Mouse (Mus musculus) gastrocnemius, adult 18-20 months (tissue): ENCODE results near the gene Odf2. TPM values are rescaled to one million over a fixed set of nuclear protein-coding genes. Genes with fewer than 3 reads are reported as not detected.
"Not testable (repeated sequence)": the region's sequence is repeated elsewhere in the genome, so short reads cannot be mapped to it uniquely, and the experiment has no call there.

Experiments
- DNase-seq: peaks from one replicate; pipeline ENCODE4 v3.0.0; 2021; ENCODE audit warnings: low spot score
- total RNA-seq, 2 experiments: library from RNA; stranded (reverse); gene quantifications; 2 replicates each; pipeline ENCODE4 v1.2.3; 2021

Odf2 gene
- total RNA-seq, 2 experiments from 2014 or later = 10.4 to 11.9 TPM

DNA sequence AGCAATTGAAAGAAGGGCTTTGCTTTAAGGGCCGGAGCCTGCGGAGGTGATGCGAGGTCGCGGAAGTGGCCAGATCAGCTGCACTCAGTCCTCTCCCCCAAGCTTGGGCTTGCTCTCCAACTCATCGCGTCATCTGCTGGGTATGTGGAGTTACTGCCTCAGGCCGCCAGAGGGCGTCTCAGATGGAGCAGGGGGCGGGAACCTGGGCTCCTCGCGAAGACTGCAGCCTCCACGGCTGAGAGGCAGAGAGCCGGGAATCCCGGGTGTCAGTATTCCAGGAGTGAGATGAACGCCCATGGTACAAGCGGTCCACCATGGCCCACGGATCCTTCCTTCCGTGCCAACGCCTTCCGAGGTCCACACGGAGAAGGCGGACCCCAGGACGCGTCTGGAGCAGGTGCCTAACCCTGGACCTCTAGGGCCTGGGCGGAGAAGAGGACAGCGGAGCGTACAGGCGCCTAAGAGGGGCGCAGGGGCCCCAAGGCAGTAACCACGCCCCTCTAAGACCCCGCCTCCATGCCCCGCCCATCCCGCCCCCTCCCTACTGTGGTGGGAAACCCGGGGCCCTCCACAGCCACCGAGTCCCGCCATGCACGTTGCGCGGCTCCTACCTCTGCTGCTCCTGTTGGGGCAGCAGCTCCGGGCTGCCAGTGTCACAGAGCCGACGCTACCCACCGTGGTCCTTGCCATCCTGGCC lies 19.9 kb upstream of the Odf2 start, which contains the start of gene Cercam:
TSS of gene Cercam (plus strand) at position 216 of the 697 bp plus-strand sequence.
- DNase-seq = peak; percentile 87

GRCm38 (mm10) chr2:29869646-29870451 lies 19.2 kb upstream of the Odf2 start:
- DNase-seq = peak; percentile 26

DNA sequence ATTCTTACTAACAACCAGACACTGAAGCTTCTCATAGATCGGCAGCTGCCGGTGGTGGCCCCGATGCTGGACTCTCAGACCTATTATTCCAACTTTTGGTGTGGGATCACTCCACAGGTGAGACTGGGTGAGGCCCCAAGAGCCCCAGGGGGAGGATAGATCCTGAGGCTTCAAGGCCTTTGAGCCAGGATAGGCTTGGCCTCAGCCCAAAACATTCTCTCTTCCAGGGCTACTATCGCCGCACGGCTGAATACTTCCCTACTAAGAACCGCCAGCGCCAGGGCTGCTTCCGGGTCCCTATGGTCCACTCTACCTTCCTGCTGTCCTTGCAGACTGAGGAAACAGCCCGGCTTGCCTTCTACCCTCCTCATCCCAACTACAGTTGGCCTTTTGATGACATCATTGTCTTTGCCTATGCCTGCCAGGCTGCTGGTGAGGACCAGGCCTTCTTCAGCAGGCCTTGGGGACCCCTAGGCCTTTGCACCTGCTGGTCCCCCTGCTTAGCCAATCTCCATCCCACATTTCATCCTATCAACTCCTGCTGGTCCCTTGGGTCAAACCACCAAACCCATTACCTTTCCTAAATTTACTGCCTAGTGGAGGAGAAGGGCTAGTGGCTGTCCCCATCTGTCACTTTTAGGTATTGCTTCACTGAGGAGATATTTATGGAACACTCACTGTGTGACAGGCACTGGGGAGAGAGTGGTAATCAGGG lies 16.3 kb upstream of the Odf2 start:
- no peak for DNase-seq

DNA sequence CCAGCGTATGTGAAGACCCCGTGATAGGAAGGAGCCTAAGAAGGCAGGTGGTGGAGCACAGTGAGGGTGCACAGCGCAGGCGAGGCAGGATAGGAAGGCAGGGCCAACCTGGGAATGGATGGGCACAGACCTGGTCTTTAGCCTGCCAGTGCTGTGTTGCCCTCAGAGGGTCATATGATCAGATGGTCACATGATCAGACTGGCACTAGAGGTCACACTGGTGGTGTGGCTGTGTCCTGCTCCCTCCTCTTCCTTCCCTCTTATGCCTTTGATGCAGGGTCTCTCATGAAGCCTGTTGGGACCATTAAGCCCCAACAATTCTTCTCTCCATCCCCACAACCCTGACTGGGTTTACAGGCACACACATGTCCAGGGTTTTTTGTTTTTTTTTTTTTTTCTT lies 15.2 kb upstream of the Odf2 start:
- DNase-seq = no peak

GRCm38 (mm10) chr2:29878061-29878460 lies 11.0 kb upstream of the Odf2 start:
- DNase-seq = no peak

GRCm38 (mm10) chr2:29879191-29879590 lies 9.8 kb upstream of the Odf2 start:
- DNase-seq = no peak

DNA sequence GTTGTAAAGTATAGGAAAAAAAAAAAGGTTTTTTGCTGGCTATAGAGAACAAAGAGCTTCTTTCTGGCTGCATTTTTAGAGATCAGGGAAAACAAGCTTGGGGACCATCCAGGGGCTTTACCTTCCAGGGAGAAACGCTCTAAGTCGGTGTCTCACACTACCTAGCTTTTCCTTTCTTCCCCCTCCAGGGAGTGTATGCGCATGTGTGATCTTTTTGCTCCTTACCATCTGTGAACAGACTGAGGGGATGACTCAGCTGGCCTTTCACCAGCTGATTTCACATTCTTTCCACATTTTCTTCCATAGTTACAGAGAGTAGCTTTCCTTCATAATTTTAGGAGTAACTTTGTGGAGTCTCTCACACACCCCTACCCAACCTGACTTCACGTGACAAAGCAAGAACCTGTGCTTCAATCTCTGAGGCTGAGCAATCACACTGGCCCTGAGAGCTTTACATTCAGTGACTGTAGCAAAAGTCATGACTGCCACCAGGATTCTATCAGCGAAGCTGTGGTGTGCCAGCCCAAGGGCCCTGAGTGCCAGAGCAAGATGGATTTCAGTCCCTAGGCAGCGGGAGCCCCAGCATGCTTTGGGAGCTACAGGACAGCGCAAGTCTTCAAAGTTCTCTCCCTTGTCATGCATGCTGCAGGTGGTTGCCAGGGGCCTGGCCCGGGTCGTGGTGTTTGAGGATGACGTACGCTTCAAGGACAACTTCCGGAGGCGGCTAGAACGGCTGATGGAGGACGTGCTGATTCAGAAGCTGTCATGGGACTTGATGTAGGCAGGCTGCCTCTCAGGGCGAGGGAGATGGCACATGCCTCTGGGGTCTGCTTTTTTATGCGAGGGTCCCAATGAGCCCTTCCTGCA lies 8.8 kb upstream of the Odf2 start:
- no peak for DNase-seq

GRCm38 (mm10) chr2:29886659-29887292 lies 2.2 kb upstream of the Odf2 start:
- DNase-seq = not testable (repeated sequence)

DNA sequence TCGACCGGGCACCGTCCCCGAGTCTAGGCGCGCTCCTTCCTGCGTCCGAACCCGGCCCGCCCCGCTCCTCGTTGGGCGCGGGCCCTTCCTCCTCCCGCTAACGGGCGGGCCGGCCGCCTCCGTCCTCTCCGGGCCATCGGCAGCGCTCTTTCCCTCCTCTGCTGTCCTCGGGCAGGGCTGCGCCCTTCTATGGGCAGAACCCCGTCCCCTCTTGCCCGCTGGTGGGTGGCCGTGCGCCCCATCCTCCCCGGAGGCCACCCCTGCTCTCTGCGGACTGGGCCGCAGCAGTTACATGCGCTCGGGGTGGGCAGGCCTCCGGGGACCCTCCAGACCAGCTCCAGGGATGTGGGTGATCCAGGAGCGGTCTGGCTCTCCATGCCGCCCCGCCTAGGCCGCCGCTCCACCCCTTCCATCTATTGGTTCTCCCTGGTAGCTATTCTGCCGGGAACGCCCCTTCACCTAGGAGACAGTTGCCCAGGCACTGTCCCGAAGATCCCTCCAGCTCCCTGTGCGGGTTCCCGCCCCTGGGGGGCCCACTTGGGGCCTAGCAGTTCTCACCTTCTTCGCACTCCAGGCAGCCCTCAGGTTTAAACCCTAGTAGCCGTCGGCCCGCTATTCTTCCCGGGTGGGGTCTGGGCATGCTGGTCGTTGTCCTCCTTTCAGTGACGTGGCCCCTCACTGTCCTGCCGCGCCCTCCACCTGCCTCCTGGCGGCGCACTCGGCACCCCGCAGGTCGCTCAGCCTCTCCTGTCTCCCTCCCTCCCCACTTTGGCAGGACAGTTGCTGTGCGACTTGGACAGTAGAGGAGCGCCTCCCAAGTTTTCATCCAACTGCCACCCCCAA lies 1.2 kb downstream of the Odf2 start:
- peak; percentile 79 for DNase-seq

DNA sequence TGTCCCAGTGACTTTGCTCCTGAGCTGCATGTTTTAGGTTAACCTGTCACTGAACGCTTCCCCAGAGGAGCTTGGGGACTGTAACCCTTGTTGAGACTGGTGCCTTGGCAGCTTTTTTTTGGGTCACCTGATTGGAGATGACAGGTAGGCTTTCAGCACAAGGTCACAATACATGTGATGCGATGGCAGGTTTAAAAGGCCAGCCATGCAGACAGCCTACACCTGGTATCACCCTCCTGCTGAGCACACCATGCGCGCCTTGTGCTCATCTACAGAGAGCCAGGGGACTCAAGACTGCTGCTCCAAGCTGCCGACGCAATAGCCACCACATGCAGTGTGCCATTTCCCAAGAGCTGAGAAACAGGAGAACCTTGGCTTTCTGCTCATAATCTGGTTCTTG lies 2.8 kb downstream of the Odf2 start:
- no peak for DNase-seq

- no peak for DNase-seq
Observed at GRCm38 (mm10) chr2:29896071-29896470, 7.0 kb downstream of the Odf2 start.

DNA sequence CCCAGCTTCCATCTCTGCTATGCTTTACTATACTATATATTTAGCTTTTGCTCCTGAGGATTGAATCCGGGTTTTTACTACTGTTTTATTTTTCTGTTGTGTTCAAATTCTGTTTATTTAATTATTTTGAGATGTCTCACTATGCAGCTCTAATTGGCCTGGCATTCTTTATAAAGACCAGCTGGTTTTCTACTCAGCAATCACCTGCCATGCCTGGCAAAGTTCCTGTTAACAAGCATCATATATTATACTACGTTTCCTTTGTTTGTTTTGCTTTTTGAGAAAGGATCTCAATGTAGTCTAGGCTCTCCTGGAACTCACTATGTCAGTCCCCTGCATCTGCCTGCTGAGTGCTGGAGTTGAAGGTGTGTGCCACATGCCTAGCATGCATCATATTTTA lies 8.3 kb downstream of the Odf2 start:
- no peak for DNase-seq

- DNase-seq = no peak
Observed at GRCm38 (mm10) chr2:29898081-29898480, 9.1 kb downstream of the Odf2 start.

- no peak for DNase-seq
Observed at GRCm38 (mm10) chr2:29902194-29902593, 13.2 kb downstream of the Odf2 start.

DNA sequence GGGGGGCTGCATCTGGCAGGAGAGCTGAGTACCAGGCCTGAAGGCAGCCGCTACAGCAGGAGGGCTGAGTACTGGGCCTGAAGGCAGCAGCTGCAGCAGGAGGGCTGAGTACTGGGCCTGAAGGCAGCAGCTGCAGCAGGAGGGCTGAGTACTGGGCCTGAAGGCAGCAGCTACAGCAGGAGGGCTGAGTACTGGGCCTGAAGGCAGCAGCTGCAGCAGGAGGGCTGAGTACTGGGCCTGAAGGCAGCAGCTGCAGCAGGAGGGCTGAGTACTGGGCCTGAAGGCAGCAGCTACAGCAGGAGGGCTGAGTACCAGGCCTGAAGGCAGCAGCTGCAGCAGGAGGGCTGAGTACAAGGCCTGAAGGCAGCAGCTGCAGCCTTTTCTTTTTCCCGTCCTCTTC lies 19.1 kb downstream of the Odf2 start:
- not testable (repeated sequence) for DNase-seq

DNA sequence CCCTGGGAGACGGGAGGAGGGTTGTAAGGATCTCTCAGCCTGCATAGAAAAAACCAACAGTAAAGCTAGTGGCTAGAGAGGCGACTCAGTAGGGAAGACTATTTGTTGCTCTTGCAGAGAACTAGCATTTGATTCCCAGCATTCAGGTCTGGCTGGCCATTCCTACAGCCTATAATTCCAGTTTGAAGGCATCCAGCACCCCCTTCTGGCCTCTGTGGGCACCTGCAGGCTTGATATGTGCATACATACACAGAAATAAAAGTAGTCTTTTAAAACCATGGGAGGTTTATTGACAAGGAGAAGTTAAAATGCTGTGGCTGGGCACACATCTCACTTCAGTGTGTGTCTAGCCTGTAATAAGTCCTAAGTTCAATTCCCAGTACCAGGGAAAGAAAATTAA lies 21.0 kb downstream of the Odf2 start:
- DNase-seq = no peak

DNA sequence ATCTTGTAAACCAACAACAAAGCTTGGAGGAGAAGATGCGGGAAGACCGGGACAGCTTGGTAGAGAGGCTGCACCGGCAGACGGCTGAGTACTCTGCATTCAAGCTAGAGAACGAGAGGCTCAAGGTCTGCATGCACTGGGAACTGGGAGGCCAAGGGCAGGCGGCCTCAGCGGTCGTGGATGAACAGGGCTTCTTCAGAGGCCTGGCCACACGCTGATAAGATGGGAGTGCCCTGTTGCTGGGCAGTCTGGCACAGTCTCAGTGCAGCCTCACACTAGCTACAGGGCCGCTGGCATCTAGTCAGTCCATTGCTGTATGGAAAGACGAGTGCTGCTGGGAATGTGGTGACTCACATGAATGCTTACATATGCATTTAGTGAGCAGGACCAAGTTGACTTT lies 28.6 kb downstream of the Odf2 start:
- DNase-seq = no peak

GRCm38 (mm10) chr2:29922011-29922410 lies 33.0 kb downstream of the Odf2 start:
- DNase-seq = peak; percentile 72

DNA sequence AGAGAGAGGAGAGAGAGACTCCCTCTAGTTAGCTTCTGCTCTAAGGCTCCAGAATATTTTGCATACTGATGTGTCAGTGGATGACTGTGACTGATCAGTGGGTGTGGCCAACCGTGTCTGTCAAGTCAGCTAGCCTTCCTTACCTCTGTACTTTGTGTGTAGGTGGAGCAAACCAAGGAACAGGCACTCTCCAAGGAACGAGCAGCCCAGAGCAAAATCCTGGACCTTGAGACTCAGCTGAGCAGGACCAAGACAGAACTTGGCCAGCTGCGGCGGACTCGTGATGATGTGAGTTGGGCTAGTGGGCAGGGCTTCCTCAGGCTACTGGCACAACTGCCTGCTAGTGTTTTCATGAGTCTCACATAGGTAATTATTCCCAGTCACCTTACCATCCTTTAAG lies 37.5 kb downstream of the Odf2 start:
- no peak for DNase-seq

- no peak for DNase-seq
Observed at GRCm38 (mm10) chr2:29930506-29930905, 41.5 kb downstream of the Odf2 start.
